Mouse (Mus musculus): Measurements from ENCODE around the gene Nmrk2.

The Nmrk2 gene

GRCm38 (mm10) chr10:81165118-81165517 is 36.7 kb downstream of the Nmrk2 start:
- DNase-seq (ENCODE audit: low spot score in 2 of 2), result no peak

- DNase-seq (ENCODE audit: low spot score in 2 of 2), result no peak
These were observed 39.6 kb downstream of the Nmrk2 start for GRCm38 (mm10) chr10:81162318-81162652.

GRCm38 (mm10) chr10:81161602-81162317 is 40.1 kb downstream of the Nmrk2 start:
- no peak for DNase-seq (ENCODE audit: low spot score in 2 of 2)

- no peak for DNase-seq (ENCODE audit: low spot score in 2 of 2)
These were observed 47.1 kb downstream of the Nmrk2 start for GRCm38 (mm10) chr10:81154736-81155135.

- DNase-seq (ENCODE audit: low spot score in 2 of 2), result no peak
These were observed 47.5 kb downstream of the Nmrk2 start for GRCm38 (mm10) chr10:81154313-81154712.

- no peak for DNase-seq (ENCODE audit: low spot score in 2 of 2)
These were observed 49.2 kb downstream of the Nmrk2 start for GRCm38 (mm10) chr10:81152609-81153008.

- DNase-seq (ENCODE audit: low spot score in 2 of 2), result no peak
These were observed 50.6 kb downstream of the Nmrk2 start for GRCm38 (mm10) chr10:81151261-81151660.

All from cerebellum, postnatal 4 days (tissue).